Mouse (Mus musculus): Measurements from ENCODE around the gene Bmi1.

Gene Bmi1

GRCm38 (mm10) chr2:18676936-18677491 is at the start of gene Bmi1:
Gene Bmi1 (plus strand): TSS chr2:18677018.
- DNase-seq = peak; percentile 65

GRCm38 (mm10) chr2:18630547-18630946 is 46.3 kb upstream of the Bmi1 start:
- DNase-seq = no peak

GRCm38 (mm10) chr2:18635052-18635451 is 41.8 kb upstream of the Bmi1 start:
- DNase-seq = peak; percentile 9

GRCm38 (mm10) chr2:18648563-18648962 is 28.3 kb upstream of the Bmi1 start:
- DNase-seq = no peak

- DNase-seq = no peak
Observed at GRCm38 (mm10) chr2:18654821-18655220, 22.0 kb upstream of the Bmi1 start.

GRCm38 (mm10) chr2:18664003-18664402 is 12.8 kb upstream of the Bmi1 start:
- DNase-seq = no peak

- DNase-seq = no peak
Observed at GRCm38 (mm10) chr2:18671041-18671440, 5.8 kb upstream of the Bmi1 start.

- peak; percentile 97 for DNase-seq
Observed at GRCm38 (mm10) chr2:18672133-18672765, 4.6 kb upstream of the Bmi1 start, which contains the start of gene Commd3. Gene Commd3 (plus strand): TSS chr2:18672384.

GRCm38 (mm10) chr2:18672766-18673164 is 4.1 kb upstream of the Bmi1 start:
- DNase-seq = no peak

GRCm38 (mm10) chr2:18673766-18674165 is 3.1 kb upstream of the Bmi1 start:
- DNase-seq = no peak

GRCm38 (mm10) chr2:18674193-18674902 is 2.5 kb upstream of the Bmi1 start:
- no peak for DNase-seq

- no peak for DNase-seq
Observed at GRCm38 (mm10) chr2:18675681-18676456, 949 bp upstream of the Bmi1 start.

GRCm38 (mm10) chr2:18676457-18676935 is 322 bp upstream of the Bmi1 start:
- peak; percentile 81 for DNase-seq

- peak; percentile 44 for DNase-seq
Observed at GRCm38 (mm10) chr2:18677631-18678471, 1.0 kb downstream of the Bmi1 start.

GRCm38 (mm10) chr2:18679701-18680100 is 2.9 kb downstream of the Bmi1 start:
- no peak for DNase-seq

GRCm38 (mm10) chr2:18680501-18680900 is 3.7 kb downstream of the Bmi1 start:
- no peak for DNase-seq

GRCm38 (mm10) chr2:18680961-18681360 is 4.1 kb downstream of the Bmi1 start:
- DNase-seq = peak; percentile 64

- no peak for DNase-seq
Observed at GRCm38 (mm10) chr2:18684062-18684461, 7.2 kb downstream of the Bmi1 start.

GRCm38 (mm10) chr2:18686386-18686785 is 9.6 kb downstream of the Bmi1 start:
- no peak for DNase-seq

GRCm38 (mm10) chr2:18686826-18687519 is 10.2 kb downstream of the Bmi1 start:
- no peak for DNase-seq

- no peak for DNase-seq
Observed at GRCm38 (mm10) chr2:18687671-18688170, 10.9 kb downstream of the Bmi1 start.

Measured in lung, postnatal 14 days (tissue).